Mouse (Mus musculus) adrenal gland, adult 18-20 months (tissue): ENCODE results near the gene Map3k4. TPM values are rescaled to one million over a fixed set of nuclear protein-coding genes. Genes with fewer than 3 reads are reported as not detected.
A peak's percentile ranks its signal among the peaks of the same experiment; 100 is the strongest.
"Not testable (repeated sequence)": the region's sequence is repeated elsewhere in the genome, so short reads cannot be mapped to it uniquely, and the experiment has no call there.

Experiments
- DNase-seq, 2 experiments: peaks; one replicate each; pipeline ENCODE4 v3.0.0; 2021 to 2022; ENCODE audit warnings: low spot score in 2 of 2
- total RNA-seq, 2 experiments: library from RNA; stranded (reverse); gene quantifications; 1 replicate in 1 of 2; 2 replicates in 1 of 2; pipeline ENCODE4 v1.2.3; 2021

Gene Map3k4
- total RNA-seq, 2 experiments from 2014 or later: 23.0 to 23.3 TPM

GRCm38 (mm10) chr17:12226551-12226950 is 92.0 kb downstream of the Map3k4 start:
- DNase-seq: no peak

GRCm38 (mm10) chr17:12225227-12225626 is 93.4 kb downstream of the Map3k4 start:
- no peak for DNase-seq

- not testable (repeated sequence) for DNase-seq
Measured at GRCm38 (mm10) chr17:12224551-12224950, 94.0 kb downstream of the Map3k4 start.

- DNase-seq: no peak
Measured at GRCm38 (mm10) chr17:12224145-12224544, 94.5 kb downstream of the Map3k4 start.

- no peak for DNase-seq
Measured at GRCm38 (mm10) chr17:12223682-12224081, 94.9 kb downstream of the Map3k4 start.

GRCm38 (mm10) chr17:12221926-12222325 is 96.7 kb downstream of the Map3k4 start:
- peak in 1 of 2 experiments; percentile 26 for DNase-seq

- no peak for DNase-seq
Measured at GRCm38 (mm10) chr17:12216224-12216623, 102.4 kb downstream of the Map3k4 start.

- no peak for DNase-seq
Measured at GRCm38 (mm10) chr17:12213430-12213829, 105.2 kb downstream of the Map3k4 start.

GRCm38 (mm10) chr17:12212341-12212740 is 106.3 kb downstream of the Map3k4 start:
- DNase-seq: no peak

- no peak for DNase-seq
Measured at GRCm38 (mm10) chr17:12211890-12212289, 106.7 kb downstream of the Map3k4 start.

- DNase-seq: peak; percentile 90 to 93
Measured at GRCm38 (mm10) chr17:12210544-12211132, 108.0 kb downstream of the Map3k4 start.

GRCm38 (mm10) chr17:12209481-12209880 is 109.1 kb downstream of the Map3k4 start:
- DNase-seq: no peak

GRCm38 (mm10) chr17:12207022-12207548 is 111.5 kb downstream of the Map3k4 start:
- no peak for DNase-seq

GRCm38 (mm10) chr17:12206248-12206647 is 112.3 kb downstream of the Map3k4 start:
- no peak for DNase-seq

GRCm38 (mm10) chr17:12205694-12206075 is 112.9 kb downstream of the Map3k4 start:
- DNase-seq: no peak

- no peak for DNase-seq
Measured at GRCm38 (mm10) chr17:12205015-12205693, 113.4 kb downstream of the Map3k4 start.

- no peak for DNase-seq
Measured at GRCm38 (mm10) chr17:12204689-12205014, 113.9 kb downstream of the Map3k4 start.

GRCm38 (mm10) chr17:12204246-12204645 is 114.3 kb downstream of the Map3k4 start:
- no peak for DNase-seq

- no peak for DNase-seq
Measured at GRCm38 (mm10) chr17:12203414-12203897, 115.1 kb downstream of the Map3k4 start.

- DNase-seq: no peak
Measured at GRCm38 (mm10) chr17:12201086-12201485, 117.5 kb downstream of the Map3k4 start.

- no peak for DNase-seq
Measured at GRCm38 (mm10) chr17:12199933-12200332, 118.7 kb downstream of the Map3k4 start.

- DNase-seq: no peak
Measured at GRCm38 (mm10) chr17:12195604-12196003, 123.0 kb downstream of the Map3k4 start.

GRCm38 (mm10) chr17:12195137-12195536 is 123.5 kb downstream of the Map3k4 start:
- no peak for DNase-seq
